In the genomic region with DNA sequence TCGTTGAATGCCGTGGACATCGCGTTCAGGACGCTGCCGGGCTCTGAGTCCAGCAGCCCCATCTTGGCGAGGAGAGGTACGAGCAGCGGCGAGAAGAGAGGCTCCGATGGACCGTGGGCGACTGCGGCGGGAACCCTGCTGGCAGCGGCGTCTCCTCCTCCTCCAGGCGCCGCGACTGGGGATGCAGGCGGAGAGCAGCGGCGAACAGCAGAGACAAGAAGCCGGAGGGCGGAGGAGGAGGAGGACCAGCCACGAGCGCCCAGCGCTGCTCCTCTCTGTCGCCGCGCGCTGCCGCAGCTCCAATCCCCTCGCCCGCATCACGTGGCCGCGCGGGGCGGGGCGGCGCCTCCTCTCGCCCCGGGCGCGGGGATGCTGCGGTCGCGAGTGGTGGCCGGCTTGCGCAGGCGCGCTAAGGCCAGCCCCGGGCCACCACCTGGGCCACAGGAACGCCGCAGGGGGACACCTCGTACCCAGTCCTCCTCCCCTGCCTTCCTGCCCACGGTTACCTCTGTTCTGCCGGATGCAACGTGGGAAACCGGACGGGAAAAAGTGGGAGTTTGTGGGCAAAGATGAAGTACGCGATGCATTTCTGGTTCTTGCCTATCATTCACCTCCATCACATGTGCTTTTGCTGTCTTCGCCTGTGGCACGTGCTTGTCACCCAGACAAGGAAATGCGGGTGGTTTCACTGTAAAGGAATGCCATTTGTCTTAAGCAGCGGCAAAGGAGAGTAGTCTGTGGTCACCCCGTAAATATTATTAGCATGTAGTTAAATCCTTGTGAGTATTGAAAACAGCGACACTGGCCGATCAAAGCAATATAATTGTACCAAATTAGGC, we compare ENCODE assay signal across 8 mouse cellular contexts. TPM values are rescaled to one million over a fixed set of nuclear protein-coding genes. Genes with fewer than 3 reads are reported as not detected.
A peak's percentile ranks its signal among the peaks of the same experiment; 100 is the strongest.
DNase-seq lines count a peak whose midpoint lies in the region; ATAC-seq lines count a peak whose summit lies in the region.

Gene Elovl4, minus strand, starts transcription at position 301 of the 839 bp plus-strand sequence.

- peaks cover 23% of the 10 kb centered on the region for H3K4me1 ChIP-seq in hindbrain, embryonic 16.5 days (ENCODE audit: control insufficient read depth, insufficient read depth, low read depth, low read length)

- peak; percentile 62 for ATAC-seq in activated CD4-positive, CD25-positive, alpha-beta regulatory T cell, adult 4 months
- ATAC-seq in common myeloid progenitor, adult 5-6 weeks (replicated peaks; ENCODE audit: low read depth, poor library complexity, severe bottlenecking) = peak; percentile 79
- peak; percentile 95 for ATAC-seq in hindbrain, embryonic 16.5 days

- no peaks in the 10 kb centered on the region for H3K36me3 ChIP-seq in hindbrain, embryonic 16.5 days (ENCODE audit: control insufficient read depth, insufficient read depth, low read length)

- H3K9me3 ChIP-seq in hindbrain, embryonic 16.5 days (ENCODE audit: control insufficient read depth, low read length) = no peaks in the 10 kb centered on the region

- H3K4me3 ChIP-seq in hindbrain, embryonic 16.5 days (ENCODE audit: low read length) = peak within 1 kb of the TSS; percentile 93

- peak; percentile 53 for DNase-seq in gastrocnemius, postnatal 10 days
- DNase-seq in left cerebral cortex, adult 18-20 months (ENCODE audit: low spot score in 2 of 2) = peak; percentile 88 to 93
- peak; percentile 2 for DNase-seq in lung, postnatal 25 days (ENCODE audit: low spot score)
- peak; percentile 81 for DNase-seq in retina, adult 2 months (ENCODE audit: low read depth, low spot score)
- DNase-seq in urinary bladder, postnatal 14 days (ENCODE audit: low spot score) = peak; percentile 51

- WGBS in hindbrain, embryonic 16.5 days = 2% methylated on average over 40 of the region's 71 CpGs

- no peaks in the 10 kb centered on the region for H3K27me3 ChIP-seq in hindbrain, embryonic 16.5 days (replicated peaks; ENCODE audit: control insufficient read depth, insufficient read depth, low read length)

- peak within 1 kb of the TSS; percentile 85 for H3K4me2 ChIP-seq in hindbrain, embryonic 16.5 days (ENCODE audit: low read length)

- peak within 1 kb of the TSS; percentile 98 for H3K9ac ChIP-seq in hindbrain, embryonic 16.5 days (ENCODE audit: low read depth, low read length)

- peak within 1 kb of the TSS; percentile 94 for H3K27ac ChIP-seq in hindbrain, embryonic 16.5 days (ENCODE audit: low read depth, low read length)

RNA-seq across cellular contexts. Expression of gene Elovl4, which starts in this region (rescaled TPM):
- not detected for polyA plus RNA-seq in activated CD4-positive, CD25-positive, alpha-beta regulatory T cell, adult 4 months (2017; shearing (Covaris generic))
- not detected in 2 replicates for total RNA-seq in common myeloid progenitor, adult 5-6 weeks (2017)
- total RNA-seq in gastrocnemius, postnatal 10 days (2021) = under 1 TPM; 0.70 to 0.88 TPM
- polyA plus RNA-seq in hindbrain, embryonic 16.5 days (2015; fragmentation: Nextera tagmentation; extraction: Ambion mirVana) = 124 and 140 TPM in 2 replicates
- 10 to 100 TPM; 63.7 to 68.1 TPM for total RNA-seq in left cerebral cortex, adult 18-20 months (2021)

Comparison
In these comparisons a context has a peak if more than half of its experiments do, and no peak if none do; other contexts are left out.
1. Peak in every context shown above with its lines: DNase-seq, ATAC-seq, H3K4me3 ChIP-seq and H3K27ac ChIP-seq.
2. RNA of gene Elovl4 (total RNA-seq): 63.7 to 68.1 TPM in left cerebral cortex, adult 18-20 months; 0.70 to 0.88 TPM in gastrocnemius, postnatal 10 days and not detected in common myeloid progenitor, adult 5-6 weeks; every median in the first group is over 10 times any median in the second.
3. RNA of gene Elovl4 (polyA plus RNA-seq): 124 to 140 TPM in hindbrain, embryonic 16.5 days; not detected in activated CD4-positive, CD25-positive, alpha-beta regulatory T cell, adult 4 months; every median in the first group is over 100 times any median in the second.
4. Peak in ATAC-seq in activated CD4-positive, CD25-positive, alpha-beta regulatory T cell, adult 4 months; RNA of the gene not detected or under 1 TPM.
5. Peak in ATAC-seq in common myeloid progenitor, adult 5-6 weeks; RNA of the gene not detected or under 1 TPM.
6. Peak in DNase-seq in gastrocnemius, postnatal 10 days; RNA of the gene not detected or under 1 TPM.
7. DNase-seq: peak in every context shown above with its lines; median percentile 90 in left cerebral cortex, adult 18-20 months; 81 in retina, adult 2 months; 53 in gastrocnemius, postnatal 10 days; 51 in urinary bladder, postnatal 14 days; 2 in lung, postnatal 25 days.